Mouse (Mus musculus): ENCODE measurements at regions not wholly inside any gene's neighbourhood (a gene's known extent, or its start where the extent isn't known, plus 50 kb on each side); places are given as distances from the start of the nearest gene placed in this dataset.

GRCm38 (mm10) chr2:50945526-50945925, 203.4 kb downstream of the Rnd3 start:
- ATAC-seq (replicated peaks; ENCODE audit: poor library complexity): no peak

DNA sequence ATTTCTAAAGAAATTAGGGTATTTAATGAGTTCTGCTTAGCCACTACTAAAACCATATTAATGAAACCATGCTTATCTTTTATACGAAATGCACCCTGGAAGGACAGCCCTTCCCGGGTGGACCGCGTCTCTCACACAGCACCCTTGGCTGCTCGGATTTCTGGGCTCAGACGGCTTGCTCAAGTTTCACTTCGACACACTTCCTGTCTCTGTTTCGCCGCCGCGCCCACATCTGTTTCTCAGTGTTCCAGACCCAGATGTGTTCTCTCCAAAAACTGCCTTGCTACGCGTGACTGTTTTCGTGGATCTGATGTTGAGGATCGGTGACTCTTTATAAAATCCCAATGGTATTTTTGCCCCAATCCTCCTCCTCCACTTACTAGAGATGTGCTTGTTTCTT, 205.7 kb downstream of the Rnd3 start:
- no peak for ATAC-seq (replicated peaks; ENCODE audit: poor library complexity)

DNA sequence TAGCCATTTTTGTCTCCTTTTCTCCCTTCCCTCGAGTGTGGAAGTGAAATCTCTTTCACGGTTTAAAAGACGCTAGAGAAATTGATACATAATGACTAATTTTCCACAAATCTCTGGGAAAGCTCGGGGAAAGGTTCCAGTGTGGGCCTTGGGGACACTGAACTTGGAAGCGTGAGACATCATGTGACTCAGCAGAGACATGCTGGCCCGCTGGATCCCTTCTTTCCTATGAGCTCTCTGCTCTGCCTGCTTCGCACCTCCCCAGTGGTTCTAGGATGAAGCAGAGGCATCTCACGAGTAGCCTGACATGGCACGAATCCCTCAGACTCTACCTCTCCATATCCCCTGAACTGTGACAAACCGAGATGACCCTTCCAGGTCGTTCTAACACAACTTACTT, 206.2 kb downstream of the Rnd3 start:
- ATAC-seq (replicated peaks; ENCODE audit: poor library complexity): no peak

DNA sequence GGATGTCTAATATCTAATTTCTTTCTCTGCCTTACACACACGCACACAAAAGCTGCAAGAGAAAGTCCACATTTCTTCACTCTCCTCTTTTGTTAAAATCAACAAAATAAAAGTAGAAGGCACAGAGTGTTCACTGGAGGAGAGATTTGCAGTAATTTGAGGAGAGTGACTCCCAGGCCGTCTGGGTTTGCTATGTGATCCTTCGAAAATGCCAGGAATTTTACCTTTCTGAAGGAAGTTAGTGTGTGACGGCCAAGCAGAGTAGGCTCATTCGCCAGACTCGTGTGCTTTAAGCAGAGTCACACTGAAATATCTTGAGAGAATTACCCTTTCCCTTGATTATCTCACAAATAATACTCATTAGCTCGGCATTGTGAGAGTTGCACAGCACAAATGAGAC, 216.0 kb downstream of the Rnd3 start:
- ATAC-seq (replicated peaks; ENCODE audit: poor library complexity): no peak

DNA sequence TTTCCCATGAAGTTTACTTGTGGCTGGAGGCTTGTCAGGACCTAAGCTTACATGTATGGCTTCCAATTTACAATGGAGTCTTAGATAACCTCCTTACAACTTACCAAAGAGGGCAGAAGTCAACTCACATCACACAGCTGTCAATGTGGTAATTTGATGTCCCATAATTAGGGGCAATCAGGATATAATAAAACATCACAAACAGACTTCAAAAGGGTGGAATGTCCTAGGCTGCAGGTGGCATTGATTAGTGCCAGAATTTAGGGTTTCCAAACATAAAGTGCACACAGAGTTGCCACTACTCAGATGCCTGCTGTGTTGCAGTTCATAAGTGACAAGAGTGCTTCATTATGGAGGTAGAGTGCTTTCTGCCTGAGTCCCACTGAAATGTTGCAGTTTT, 227.9 kb downstream of the Rnd3 start:
- ATAC-seq (replicated peaks; ENCODE audit: poor library complexity): no peak

- ATAC-seq (replicated peaks; ENCODE audit: poor library complexity): no peak
These were observed 232.3 kb downstream of the Rnd3 start for GRCm38 (mm10) chr2:50916323-50917221.

DNA sequence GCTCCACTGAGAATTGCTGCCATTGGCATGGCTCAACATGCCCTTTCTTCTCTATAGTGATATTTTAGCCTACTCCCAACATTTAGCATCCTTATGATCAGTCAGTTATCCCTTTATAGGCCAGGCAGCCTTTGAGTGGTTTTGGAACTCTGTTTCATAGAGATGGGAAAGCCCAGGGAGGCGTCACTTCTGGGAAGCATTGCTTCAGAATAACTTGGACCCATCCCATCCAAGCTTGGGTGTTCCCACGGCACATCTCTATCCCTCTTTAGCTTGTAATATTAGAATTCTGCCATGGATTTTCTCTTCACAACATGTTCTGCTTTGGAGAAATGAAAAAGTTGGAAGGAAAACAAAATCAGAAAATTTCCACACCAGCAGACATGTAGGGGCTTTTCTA, 233.8 kb downstream of the Rnd3 start:
- ATAC-seq (replicated peaks; ENCODE audit: poor library complexity): no peak

GRCm38 (mm10) chr2:50914176-50914575, 234.7 kb downstream of the Rnd3 start:
- ATAC-seq (replicated peaks; ENCODE audit: poor library complexity): no peak

DNA sequence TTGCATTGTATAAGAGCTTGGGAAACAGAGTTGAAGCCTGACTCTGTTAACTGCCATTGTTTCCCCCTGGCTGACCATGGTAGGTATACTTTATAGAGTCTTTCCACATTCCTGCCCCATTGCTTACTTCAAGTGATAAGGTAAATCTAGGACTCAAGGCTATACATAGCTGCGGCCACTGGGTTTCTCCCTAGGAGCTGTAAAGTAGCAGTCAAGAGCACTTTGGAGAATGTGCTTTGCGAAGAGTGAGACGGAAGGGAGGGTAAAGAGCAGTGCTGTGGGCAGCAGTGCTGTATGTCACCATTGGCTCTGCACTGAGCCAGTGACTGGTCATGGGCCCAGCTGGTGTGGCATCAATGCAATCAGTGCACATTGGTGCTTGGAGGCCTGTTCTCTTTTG, 240.1 kb downstream of the Rnd3 start:
- no peak for ATAC-seq (replicated peaks; ENCODE audit: poor library complexity)

- ATAC-seq (replicated peaks; ENCODE audit: poor library complexity): no peak
These were observed 246.2 kb downstream of the Rnd3 start for GRCm38 (mm10) chr2:50902701-50903100.

DNA sequence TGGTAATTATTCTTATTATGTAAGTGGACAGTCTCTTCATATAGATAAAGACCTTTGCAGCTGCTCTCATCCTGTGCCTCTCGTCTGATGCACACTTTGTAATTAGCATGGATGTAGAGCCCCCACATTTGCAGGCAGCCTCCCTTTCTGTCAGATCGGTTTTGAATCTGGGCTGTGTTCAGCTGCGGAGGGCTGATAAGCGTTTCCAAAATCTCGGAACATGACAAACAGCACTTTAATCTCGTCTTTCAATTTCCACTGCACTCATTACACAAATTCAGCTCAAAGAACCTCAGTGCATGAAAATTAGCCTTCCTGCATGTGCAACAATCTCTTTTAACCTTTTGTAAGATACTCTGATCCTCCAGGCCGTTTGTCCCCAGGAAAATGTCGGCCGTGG, 246.7 kb downstream of the Rnd3 start:
- ATAC-seq (replicated peaks; ENCODE audit: poor library complexity): no peak

GRCm38 (mm10) chr2:50888992-50889391, 259.9 kb downstream of the Rnd3 start:
- no peak for ATAC-seq (replicated peaks; ENCODE audit: poor library complexity)

GRCm38 (mm10) chr2:50887954-50888353, 261.0 kb downstream of the Rnd3 start:
- ATAC-seq (replicated peaks; ENCODE audit: poor library complexity): peak; percentile 82

GRCm38 (mm10) chr2:50885924-50886315, 263.0 kb downstream of the Rnd3 start:
- no peak for ATAC-seq (replicated peaks; ENCODE audit: poor library complexity)

- no peak for ATAC-seq (replicated peaks; ENCODE audit: poor library complexity)
These were observed 263.5 kb downstream of the Rnd3 start for GRCm38 (mm10) chr2:50885280-50885923.

GRCm38 (mm10) chr2:50881514-50882038, 267.3 kb downstream of the Rnd3 start:
- ATAC-seq (replicated peaks; ENCODE audit: poor library complexity): no peak

DNA sequence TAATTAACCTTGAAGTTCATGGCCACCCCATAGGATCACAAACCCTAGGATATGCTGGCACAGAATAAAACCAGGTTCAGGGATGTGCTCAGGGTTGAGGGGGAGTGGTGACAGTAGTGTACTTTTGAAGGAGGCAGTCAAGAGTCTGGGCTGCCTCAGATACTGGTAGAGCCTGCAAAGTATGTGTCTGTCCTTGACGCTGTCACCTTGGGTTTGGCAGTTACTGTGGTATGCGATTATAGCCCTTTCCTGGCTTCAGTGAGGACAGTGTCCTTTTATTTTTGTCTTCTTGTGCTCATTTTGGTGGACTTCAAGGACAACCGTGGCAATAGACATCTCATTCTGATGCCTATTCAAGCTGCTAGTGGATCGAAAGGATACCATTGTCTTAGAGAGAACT, 268.1 kb downstream of the Rnd3 start:
- no peak for ATAC-seq (replicated peaks; ENCODE audit: poor library complexity)

- no peak for ATAC-seq (replicated peaks; ENCODE audit: poor library complexity)
These were observed 271.2 kb downstream of the Rnd3 start for GRCm38 (mm10) chr2:50877716-50878115.

DNA sequence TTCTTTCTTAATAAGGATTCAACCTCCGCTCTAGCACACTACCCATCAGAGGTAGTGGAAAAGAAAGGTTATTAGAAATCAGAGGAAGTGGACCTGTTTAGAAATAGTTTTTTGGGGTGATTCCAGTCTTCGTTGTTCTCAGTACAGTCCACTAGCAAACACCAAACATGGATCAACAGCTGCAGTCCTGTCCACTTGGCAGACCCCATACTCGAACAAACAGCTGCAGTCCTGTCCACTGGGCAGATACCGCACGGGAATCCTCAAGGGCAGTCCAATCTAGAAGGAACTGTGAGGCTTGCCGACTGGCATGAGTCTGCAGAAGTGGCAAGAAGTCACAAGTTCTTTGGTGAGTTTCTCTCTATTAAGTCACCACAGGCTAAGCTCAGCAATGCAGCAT, 273.8 kb downstream of the Rnd3 start:
- ATAC-seq (replicated peaks; ENCODE audit: poor library complexity): no peak

GRCm38 (mm10) chr2:50853538-50854244, 295.2 kb downstream of the Rnd3 start:
- ATAC-seq (replicated peaks; ENCODE audit: poor library complexity): peak; percentile 68

GRCm38 (mm10) chr2:50852413-50852919, 296.4 kb downstream of the Rnd3 start:
- no peak for ATAC-seq (replicated peaks; ENCODE audit: poor library complexity)
